Mouse (Mus musculus) embryonic facial prominence, embryonic 14.5 days (tissue): ENCODE measurements at regions not wholly inside any gene's neighbourhood (a gene's known extent, or its start where the extent isn't known, plus 50 kb on each side); places are given as distances from the start of the nearest gene placed in this dataset.

ENCODE experiments used
- ATAC-seq: fragments of 200-750 bp; cut with Nextera tagmentation; 2 replicates; pipeline ENCODE4 v1.8.0; 2017; ENCODE audit warnings: low read depth, moderate number of reproducible peaks, moderate TSS enrichment
- DNase-seq: peaks from one replicate; pipeline ENCODE4 v3.0.0-alpha.2; 2015; ENCODE audit warnings: low spot score
- H3K27ac ChIP-seq: fragments of 300-500 bp; sonication (generic); replicated peaks from 2 replicates; pipeline ENCODE4 v1.5.1; 2014; ENCODE audit warnings: low read depth, mild to moderate bottlenecking, low read length, moderate library complexity
- H3K27me3 ChIP-seq: fragments of 300-500 bp; sonication (generic); replicated peaks from 2 replicates; pipeline ENCODE4 v1.6.1; 2014; ENCODE audit warnings: low read length; ENCODE audit not compliant: control insufficient read depth, insufficient read depth
- H3K36me3 ChIP-seq: fragments of 300-500 bp; sonication (generic); 2 replicates; pipeline ENCODE4 v1.6.1; 2014; ENCODE audit warnings: low read length, mixed read lengths; ENCODE audit not compliant: control insufficient read depth, insufficient read depth
- H3K4me1 ChIP-seq: fragments of 300-500 bp; sonication (generic); 2 replicates; pipeline ENCODE4 v1.6.1; 2014; ENCODE audit warnings: antibody characterized with exemption, low read length; ENCODE audit not compliant: control insufficient read depth, insufficient read depth
- H3K4me2 ChIP-seq: fragments of 300-500 bp; sonication (generic); 2 replicates; pipeline ENCODE4 v1.6.1; 2014; ENCODE audit warnings: low read depth, mild to moderate bottlenecking, low read length, moderate library complexity, mixed read lengths
- H3K4me3 ChIP-seq: fragments of 300-500 bp; sonication (generic); 2 replicates; pipeline ENCODE4 v1.5.1; 2014; ENCODE audit warnings: low read depth, mild to moderate bottlenecking, low read length
- H3K9ac ChIP-seq: fragments of 300-500 bp; sonication (generic); 2 replicates; pipeline ENCODE4 v1.6.1; 2014; ENCODE audit warnings: low read depth, mild to moderate bottlenecking, low read length, moderate library complexity, mixed read lengths
- H3K9me3 ChIP-seq: fragments of 300-500 bp; sonication (generic); 2 replicates; pipeline ENCODE4 v1.6.1; 2016; ENCODE audit warnings: low read length; ENCODE audit not compliant: control insufficient read depth
- WGBS: fragments of 180-500 bp; shearing (Covaris S2); extraction: QIAGEN DNeasy Blood & Tissue Kit; methylation state at CpG from one replicate; pipeline ENCODE4 v1.1.7; 2014; 5-methylcytosine and 5-hydroxymethylcytosine counted together

DNA sequence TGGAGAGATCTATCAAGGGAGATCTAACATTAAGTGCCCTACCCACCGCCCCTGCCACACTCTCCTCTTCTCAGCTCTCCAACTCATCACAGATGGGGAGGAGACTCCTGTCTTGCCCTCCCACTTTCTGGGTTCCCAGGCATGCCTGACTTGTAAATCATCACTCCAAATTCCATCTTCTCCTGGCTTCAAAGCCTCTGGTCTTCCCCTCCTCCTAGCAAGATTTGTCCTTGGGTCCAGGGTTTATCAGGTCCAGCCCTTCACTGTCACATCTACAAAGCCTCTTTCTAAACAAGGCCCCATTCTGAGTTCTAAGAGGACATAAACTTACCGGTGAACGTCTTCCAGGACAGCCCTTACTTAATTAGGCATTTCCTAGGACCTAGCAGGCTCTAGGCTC, 73.3 kb upstream of the Col5a1 start:
- H3K36me3 ChIP-seq: no peaks in the 10 kb centered on the region
- peak overlapping the region; percentile 71 for H3K27ac ChIP-seq
- WGBS: 37% methylated on average over 3 of the region's 3 CpGs
- no peak overlapping the region for H3K9ac ChIP-seq
- H3K9me3 ChIP-seq: no peaks in the 10 kb centered on the region
- DNase-seq (no peak), ATAC-seq (no peak)
- H3K27me3 ChIP-seq: no peaks in the 10 kb centered on the region
- no peak overlapping the region for H3K4me2 ChIP-seq
- no peak overlapping the region for H3K4me3 ChIP-seq
- peaks cover 18% of the 10 kb centered on the region for H3K4me1 ChIP-seq

DNA sequence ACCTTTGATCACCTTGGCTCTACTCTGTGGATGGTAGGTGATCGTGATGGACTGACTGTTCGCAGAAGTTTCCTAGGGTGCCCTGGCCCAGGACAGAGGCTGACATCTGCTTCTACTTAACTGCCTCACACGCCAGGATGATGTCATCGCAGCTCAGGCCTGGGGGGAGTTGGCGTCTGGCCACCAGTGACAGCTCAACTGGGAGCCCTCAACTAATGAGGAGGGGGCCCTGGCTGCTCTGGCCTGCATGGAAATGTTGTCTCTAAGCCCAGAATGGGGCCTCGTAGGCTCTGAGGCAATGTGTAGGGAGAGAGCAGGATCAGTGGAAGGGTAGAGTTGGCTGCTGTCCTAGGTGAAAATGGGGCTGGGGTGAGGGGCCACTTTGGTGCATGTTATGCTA, 72.9 kb upstream of the Col5a1 start:
- peak overlapping the region; percentile 71 for H3K27ac ChIP-seq
- 16% methylated on average over 6 of the region's 6 CpGs for WGBS
- ATAC-seq (peak; percentile 90), DNase-seq (peak; percentile 91)
- no peaks in the 10 kb centered on the region for H3K27me3 ChIP-seq
- no peaks in the 10 kb centered on the region for H3K36me3 ChIP-seq
- peaks cover 18% of the 10 kb centered on the region for H3K4me1 ChIP-seq
- H3K4me3 ChIP-seq: no peak overlapping the region
- no peak overlapping the region for H3K9ac ChIP-seq
- H3K4me2 ChIP-seq: no peak overlapping the region
- H3K9me3 ChIP-seq: no peaks in the 10 kb centered on the region

DNA sequence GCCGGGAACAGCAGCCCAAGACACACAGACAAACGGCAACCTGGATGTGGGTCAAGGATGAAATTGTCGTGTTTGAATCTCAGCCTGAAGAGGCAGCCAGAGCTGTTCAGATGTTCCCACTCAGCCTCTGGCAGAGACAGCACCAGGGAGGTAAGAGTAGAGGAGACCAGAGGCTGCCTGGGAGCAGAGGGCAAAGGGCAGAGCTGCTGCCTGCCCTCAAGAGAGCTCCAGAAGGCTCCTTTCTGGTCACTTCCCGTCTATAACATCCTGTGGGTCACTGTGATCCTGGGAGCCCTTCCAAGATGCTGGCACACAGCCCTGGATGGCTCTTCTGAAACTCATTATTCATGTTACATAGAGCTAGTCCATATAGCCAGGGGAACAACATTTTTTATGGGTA, 67.6 kb upstream of the Col5a1 start:
- WGBS: 23% methylated on average over 4 of the region's 4 CpGs
- Histone ChIP-seq H3K36me3 (no peaks in the 10 kb centered on the region), H3K4me3 (no peak overlapping the region), H3K9ac (no peak overlapping the region), H3K4me1 (peaks cover 12% of the 10 kb centered on the region), H3K27me3 (no peaks in the 10 kb centered on the region), H3K4me2 (no peak overlapping the region), H3K27ac (peak overlapping the region; percentile 46; the same call in 1 of the 2 replicates), H3K9me3 (peaks cover 7% of the 10 kb centered on the region; the same call in 1 of the 2 replicates)
- ATAC-seq (peak; percentile 62; the same call in 1 of the 2 replicates), DNase-seq (peak; percentile 43)

DNA sequence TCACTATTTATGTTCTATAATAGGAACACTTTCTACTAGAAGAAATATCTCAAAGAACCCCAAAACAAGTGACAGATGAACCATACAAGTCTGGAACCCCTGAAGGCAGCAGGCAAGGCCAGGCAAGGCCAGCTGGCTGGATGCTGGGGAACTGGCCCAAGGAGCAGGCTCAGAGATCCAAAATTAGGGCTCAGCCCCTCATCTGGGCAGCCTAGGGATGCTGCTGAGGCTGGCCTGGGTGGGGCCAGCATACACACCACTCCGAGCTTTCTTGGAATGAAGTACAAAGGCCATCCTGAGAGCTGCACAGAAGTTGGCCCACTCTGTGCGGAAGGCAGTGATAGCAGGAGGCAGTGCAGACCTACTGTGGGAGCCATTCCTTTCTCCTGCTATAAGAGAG, 59.4 kb upstream of the Col5a1 start:
- Histone ChIP-seq H3K27ac (no peak overlapping the region), H3K4me3 (no peak overlapping the region), H3K4me1 (no peaks in the 10 kb centered on the region), H3K27me3 (no peaks in the 10 kb centered on the region), H3K4me2 (no peak overlapping the region), H3K9me3 (peaks cover under 1% of the 10 kb centered on the region; the same call in 1 of the 2 replicates), H3K9ac (no peak overlapping the region), H3K36me3 (no peaks in the 10 kb centered on the region)
- 75% methylated on average over 2 of the region's 2 CpGs for WGBS
- DNase-seq (no peak), ATAC-seq (no peak)

DNA sequence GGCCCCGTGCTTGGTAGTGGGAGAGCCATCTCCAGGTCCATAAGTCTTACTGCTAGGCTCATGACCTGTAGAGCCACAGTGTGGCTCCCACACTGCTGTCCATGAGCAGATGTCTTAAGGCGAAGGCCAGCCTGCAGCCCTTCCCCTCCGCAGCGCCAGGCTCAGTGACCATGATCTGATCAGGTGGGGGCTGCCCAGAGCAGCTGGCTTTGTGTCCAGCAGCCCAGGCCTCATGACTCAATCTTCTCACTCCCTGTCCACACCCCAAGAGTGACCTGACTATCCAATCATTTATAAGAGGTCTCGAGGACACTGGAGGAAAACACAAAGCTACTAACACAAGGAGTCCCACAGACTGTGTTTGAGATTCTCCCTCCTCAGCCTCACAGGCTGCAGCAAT, 58.6 kb upstream of the Col5a1 start:
- 0 out of 2 replicates have a peak overlapping the region, but pooled peaks have one; percentile 6 for H3K27ac ChIP-seq
- WGBS: 84% methylated on average over 5 of the region's 5 CpGs

DNA sequence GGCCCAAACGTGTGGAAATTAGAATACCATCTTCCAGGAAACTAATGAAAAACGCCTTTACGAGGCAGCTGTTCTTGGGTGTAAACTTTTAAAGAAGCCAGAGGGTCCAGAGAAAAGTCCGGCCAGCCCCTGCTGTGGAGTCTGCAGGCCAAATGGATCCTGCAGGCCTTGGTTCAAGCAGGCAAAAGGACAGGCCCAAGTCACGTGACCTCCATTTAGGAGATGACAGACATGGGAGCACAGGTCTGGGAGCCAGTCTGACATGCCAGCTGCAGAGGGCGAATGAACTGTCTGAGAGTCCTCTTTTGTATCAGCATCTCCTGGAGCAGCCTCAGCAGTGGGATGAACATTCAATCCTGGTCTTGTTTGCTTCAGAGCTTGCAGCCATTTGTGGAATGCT, 58.0 kb upstream of the Col5a1 start:
- no peak for ATAC-seq
- H3K27ac ChIP-seq: 0 out of 2 replicates have a peak overlapping the region, but pooled peaks have one; percentile 6
- 74% methylated on average over 6 of the region's 6 CpGs for WGBS

More for the DNA sequence above, 58.6 kb upstream of the Col5a1 start:
- Histone ChIP-seq H3K4me3 (no peak overlapping the region), H3K27me3 (no peaks in the 10 kb centered on the region), H3K9ac (no peak overlapping the region), H3K36me3 (no peaks in the 10 kb centered on the region), H3K4me2 (no peak overlapping the region), H3K9me3 (no peaks in the 10 kb centered on the region), H3K4me1 (no peaks in the 10 kb centered on the region)
- ATAC-seq: no peak
- no peak for DNase-seq

DNA sequence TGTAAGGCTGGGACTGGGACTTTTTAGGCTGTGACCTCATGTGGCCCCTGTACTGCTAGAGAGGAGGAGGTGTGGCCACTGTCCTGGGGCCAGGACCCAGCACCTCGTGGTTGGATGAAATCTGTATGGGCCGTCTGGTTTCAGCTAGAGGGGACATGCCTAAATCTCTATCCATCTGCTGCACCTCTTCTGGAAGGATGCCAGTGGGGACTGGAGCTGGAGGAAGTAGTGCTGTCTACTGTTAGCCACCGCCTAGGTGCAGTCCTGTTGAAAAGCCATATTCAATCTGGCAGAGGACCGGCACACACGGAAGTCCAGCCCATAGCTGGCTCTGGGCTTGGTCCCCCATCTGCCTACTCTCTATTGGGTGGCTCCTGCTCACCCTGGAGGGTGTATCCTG, 56.7 kb upstream of the Col5a1 start:
- H3K4me3 ChIP-seq: no peak overlapping the region
- no peaks in the 10 kb centered on the region for H3K36me3 ChIP-seq
- H3K4me2 ChIP-seq: no peak overlapping the region
- DNase-seq: no peak
- no peak overlapping the region for H3K27ac ChIP-seq
- WGBS: 60% methylated on average over 5 of the region's 5 CpGs
- no peaks in the 10 kb centered on the region for H3K9me3 ChIP-seq
- no peak for ATAC-seq
- H3K4me1 ChIP-seq: peaks cover 4% of the 10 kb centered on the region
- H3K9ac ChIP-seq: no peak overlapping the region
- no peaks in the 10 kb centered on the region for H3K27me3 ChIP-seq

More for the DNA sequence above, 58.0 kb upstream of the Col5a1 start:
- Histone ChIP-seq H3K4me2 (no peak overlapping the region), H3K4me3 (no peak overlapping the region), H3K9ac (no peak overlapping the region), H3K9me3 (no peaks in the 10 kb centered on the region), H3K27me3 (no peaks in the 10 kb centered on the region), H3K4me1 (no peaks in the 10 kb centered on the region; the same call in 1 of the 2 replicates), H3K36me3 (no peaks in the 10 kb centered on the region)
- DNase-seq: no peak

DNA sequence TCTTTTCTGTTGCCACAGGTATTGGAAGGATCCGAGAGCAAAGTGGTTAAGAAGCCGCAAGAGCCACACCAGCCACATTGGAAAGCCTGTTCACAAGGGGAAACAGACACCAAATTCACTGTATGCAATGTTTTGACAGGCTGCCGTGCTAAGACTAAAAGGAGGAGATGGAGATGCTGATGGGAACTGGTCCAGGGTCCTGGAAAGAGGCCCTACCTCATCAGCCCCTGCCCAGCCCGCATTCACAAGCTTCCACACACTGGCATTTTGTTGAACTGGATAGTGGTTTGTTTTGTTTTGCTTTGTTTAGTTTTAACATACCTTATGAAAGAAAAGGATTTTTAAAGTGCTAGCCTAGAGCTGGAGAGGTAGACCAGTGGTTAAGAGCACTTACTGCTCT, 51.3 kb upstream of the Col5a1 start:
- no peak overlapping the region for H3K4me2 ChIP-seq
- H3K27ac ChIP-seq: peak overlapping the region; percentile 92
- DNase-seq (peak; percentile 51), ATAC-seq (no peak)
- H3K4me3 ChIP-seq: no peak overlapping the region
- no peaks in the 10 kb centered on the region for H3K36me3 ChIP-seq
- WGBS: 66% methylated on average over 4 of the region's 4 CpGs
- H3K9me3 ChIP-seq: no peaks in the 10 kb centered on the region
- H3K9ac ChIP-seq: no peak overlapping the region
- H3K27me3 ChIP-seq: no peaks in the 10 kb centered on the region
- H3K4me1 ChIP-seq: peaks cover 19% of the 10 kb centered on the region

DNA sequence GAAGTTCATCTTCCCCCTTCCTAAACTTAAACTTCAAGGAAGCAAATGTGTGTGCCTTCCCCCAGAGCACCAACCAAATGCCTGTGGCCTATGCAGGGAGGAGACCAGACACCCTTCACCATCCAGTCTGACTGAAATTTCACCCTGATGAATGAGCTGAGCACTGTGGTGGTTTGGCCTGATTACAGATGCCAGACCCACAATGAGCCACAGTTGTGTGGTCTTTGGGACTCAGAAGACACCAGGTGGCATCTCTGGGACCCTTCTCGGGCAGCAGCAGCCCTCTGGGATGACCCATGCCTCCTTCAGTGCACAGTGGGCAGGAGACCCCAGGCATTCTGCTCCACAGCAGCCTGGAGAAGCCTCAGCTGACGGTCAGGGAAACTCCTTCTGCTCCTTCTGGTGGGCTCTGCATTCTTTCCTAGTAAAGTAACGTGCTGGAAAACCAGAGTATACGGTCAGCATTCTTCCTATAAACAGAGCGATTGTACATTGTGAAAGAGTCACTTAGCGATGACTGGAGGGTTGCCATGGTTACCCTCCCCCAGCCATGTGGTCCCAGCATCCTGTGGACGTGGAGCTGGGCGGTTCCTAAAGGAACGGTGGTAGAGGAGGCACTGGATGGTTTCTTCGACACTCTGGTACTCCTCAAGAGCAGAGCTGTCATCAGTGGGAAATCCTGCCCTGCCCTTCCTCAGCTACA, 50.3 kb upstream of the Col5a1 start:
- 25% methylated on average over 10 of the region's 10 CpGs for WGBS
- H3K27me3 ChIP-seq: no peaks in the 10 kb centered on the region
- H3K4me1 ChIP-seq: peaks cover 19% of the 10 kb centered on the region
- H3K27ac ChIP-seq: peak overlapping the region; percentile 92
- no peak overlapping the region for H3K4me3 ChIP-seq
- DNase-seq (peak; percentile 90), ATAC-seq (peak; percentile 75)
- no peaks in the 10 kb centered on the region for H3K36me3 ChIP-seq
- H3K9me3 ChIP-seq: no peaks in the 10 kb centered on the region
- no peak overlapping the region for H3K4me2 ChIP-seq
- H3K9ac ChIP-seq: peak overlapping the region; percentile 11; the same call in 1 of the 2 replicates
